Mouse (Mus musculus) B cell, adult 62 days (primary cell): ENCODE measurements around the gene Uqcrq. TPM values are rescaled to one million over a fixed set of nuclear protein-coding genes. Genes with fewer than 3 reads are reported as not detected.

Experiments used
- total RNA-seq: library from RNA; stranded (reverse); gene quantifications from 4 replicates; pipeline ENCODE4 v1.2.4, GENCODE M21; 2023

The Uqcrq gene
- total RNA-seq: 128 to 162 TPM (median 136 TPM) in 4 replicates

GRCm38 (mm10) chr11:53430670-53431346 is at the start of gene Uqcrq, which contains the start of gene Gdf9:
Gene Uqcrq (minus strand): TSS chr11:53430831.
Gene Gdf9 (plus strand): TSS chr11:53431023.

GRCm38 (mm10) chr11:53479783-53480301 is 49.2 kb upstream of the Uqcrq start, which contains the start of the genes Gm9945 and Sowaha:
Gene Gm9945 (plus strand): TSS chr11:53480166.
Gene Sowaha (minus strand): TSS chr11:53480274.

GRCm38 (mm10) chr11:53469968-53470695 is 39.5 kb upstream of the Uqcrq start, which contains the start of gene Gm9837:
Gene Gm9837 (minus strand): TSS chr11:53470479.

GRCm38 (mm10) chr11:53456474-53457371 is 26.1 kb upstream of the Uqcrq start, which contains the start of the genes Gm10447 and Shroom1:
Gene Gm10447 (minus strand): TSS chr11:53457110.
Gene Shroom1 (plus strand): TSS chr11:53457205.

GRCm38 (mm10) chr11:53423036-53423435 is 7.6 kb downstream of the Uqcrq start, which contains the start of gene Leap2:
Gene Leap2 (minus strand): TSS chr11:53423170.

Other genes starting within 250 kb of the Uqcrq start
- 105 to 113 TPM (median 108 TPM) in 4 replicates for gene Hspa4, start 130.4 kb downstream of the Uqcrq start, total RNA-seq
- 13.5 to 22.1 TPM (median 15.8 TPM) in 4 replicates for gene Zcchc10, start 106.2 kb downstream of the Uqcrq start, total RNA-seq
- 351 to 373 TPM (median 364 TPM) in 4 replicates for gene Aff4, start 80.0 kb downstream of the Uqcrq start, total RNA-seq
- gene Leap2, start 7.7 kb downstream of the Uqcrq start, total RNA-seq: not detected in 4 replicates
- 0.72 to 2.6 TPM (median 2.3 TPM) in 3 of 4 replicates, not detected in the other for gene Gdf9, start 192 bp upstream of the Uqcrq start, total RNA-seq
- not detected in 4 replicates for gene Gm10447, start 26.3 kb upstream of the Uqcrq start, total RNA-seq
- not detected in 4 replicates for gene Shroom1, start 26.4 kb upstream of the Uqcrq start, total RNA-seq
- gene Gm9837, start 39.6 kb upstream of the Uqcrq start, total RNA-seq: not detected in 4 replicates
- not detected in 4 replicates for gene Gm9945, start 49.3 kb upstream of the Uqcrq start, total RNA-seq
- not detected in 4 replicates for gene Sowaha, start 49.4 kb upstream of the Uqcrq start, total RNA-seq
- 0.25 to 0.48 TPM in 2 of 4 replicates, not detected in the others for gene Sept8, start 88.4 kb upstream of the Uqcrq start, total RNA-seq
- gene Kif3a, start 136.5 kb upstream of the Uqcrq start, total RNA-seq: 4.8 to 8.2 TPM (median 7.1 TPM) in 4 replicates
- not detected in 4 replicates for gene Il4, start 187.8 kb upstream of the Uqcrq start, total RNA-seq
- gene Il13, start 203.9 kb upstream of the Uqcrq start, total RNA-seq: 0.48 TPM in 1 of 4 replicates, not detected in the others